Mouse (Mus musculus) stomach, embryonic 16.5 days (tissue): ENCODE results near the gene 1700016H13Rik. TPM values are rescaled to one million over a fixed set of nuclear protein-coding genes. Genes with fewer than 3 reads are reported as not detected.
A peak's percentile ranks its signal among the peaks of the same experiment; 100 is the strongest.

ENCODE experiments used
- ATAC-seq: fragments of 200-750 bp; cut with Nextera tagmentation; 2 replicates; pipeline ENCODE4 v1.8.0; 2017; ENCODE audit warnings: moderate number of reproducible peaks, moderate TSS enrichment; ENCODE audit not compliant: insufficient read depth, low FRiP score
- H3K27ac ChIP-seq: fragments of 300-500 bp; sonication (generic); 2 replicates; pipeline ENCODE4 v1.5.1; 2014; ENCODE audit warnings: low read length
- H3K27me3 ChIP-seq: fragments of 300-500 bp; sonication (generic); 2 replicates; pipeline ENCODE4 v1.6.1; 2014; ENCODE audit warnings: low read length, control low read depth, mixed read lengths; ENCODE audit not compliant: control insufficient read depth, insufficient read depth
- H3K36me3 ChIP-seq: fragments of 300-500 bp; sonication (generic); 2 replicates; pipeline ENCODE4 v1.6.1; 2014; ENCODE audit warnings: low read length; ENCODE audit not compliant: control insufficient read depth, insufficient read depth
- H3K4me1 ChIP-seq: fragments of 300-500 bp; sonication (generic); 2 replicates; pipeline ENCODE4 v1.6.1; 2014; ENCODE audit warnings: low read length, control low read depth, mixed read lengths; ENCODE audit not compliant: control insufficient read depth, insufficient read depth
- H3K4me2 ChIP-seq: fragments of 300-500 bp; sonication (generic); 2 replicates; pipeline ENCODE4 v1.6.1; 2014; ENCODE audit warnings: low read depth, low read length, mixed read lengths
- H3K4me3 ChIP-seq: fragments of 300-500 bp; sonication (generic); replicated peaks from 2 replicates; pipeline ENCODE4 v1.5.1; 2014; ENCODE audit warnings: mild to moderate bottlenecking, low read length
- H3K9ac ChIP-seq: fragments of 300-500 bp; sonication (generic); 2 replicates; pipeline ENCODE4 v1.6.1; 2014; ENCODE audit warnings: low read length
- H3K9me3 ChIP-seq: fragments of 300-500 bp; sonication (generic); replicated peaks from 2 replicates; pipeline ENCODE4 v1.6.1; 2016; ENCODE audit warnings: low read length, control low read depth; ENCODE audit not compliant: control insufficient read depth
- WGBS: fragments of 180-500 bp; shearing (Covaris S2); extraction: QIAGEN DNeasy Blood & Tissue Kit; methylation state at CpG from one replicate; pipeline ENCODE4 v1.1.7; 2014; 5-methylcytosine and 5-hydroxymethylcytosine counted together
- polyA plus RNA-seq: library from polyadenylated mRNA; unstranded; fragments of >200 nt; fragmentation: Nextera tagmentation; extraction: Ambion mirVana; gene quantifications from 2 replicates; pipeline ENCODE4 v1.2.1, GENCODE M21; 2015

1700016H13Rik gene
- polyA plus RNA-seq, result 0.44 TPM in 1 of 2 replicates, not detected in the other

GRCm38 (mm10) chr5:103655346-103656118 is at the start of gene 1700016H13Rik:
1700016H13Rik (minus strand) TSS chr5:103656010.
- Histone ChIP-seq H3K27me3 (no peaks in the 10 kb centered on the region), H3K4me3 (peak within 1 kb of the TSS; percentile 56), H3K9ac (peak within 1 kb of the TSS; percentile 76), H3K27ac (peak within 1 kb of the TSS; percentile 75), H3K4me1 (no peaks in the 10 kb centered on the region; the same call in 1 of the 2 replicates), H3K4me2 (peak within 1 kb of the TSS; percentile 97), H3K36me3 (no peaks in the 10 kb centered on the region), H3K9me3 (no peaks in the 10 kb centered on the region)
- WGBS, result 1% methylated on average over 55 of the region's 56 CpGs
- peak; percentile 92 for ATAC-seq

DNA sequence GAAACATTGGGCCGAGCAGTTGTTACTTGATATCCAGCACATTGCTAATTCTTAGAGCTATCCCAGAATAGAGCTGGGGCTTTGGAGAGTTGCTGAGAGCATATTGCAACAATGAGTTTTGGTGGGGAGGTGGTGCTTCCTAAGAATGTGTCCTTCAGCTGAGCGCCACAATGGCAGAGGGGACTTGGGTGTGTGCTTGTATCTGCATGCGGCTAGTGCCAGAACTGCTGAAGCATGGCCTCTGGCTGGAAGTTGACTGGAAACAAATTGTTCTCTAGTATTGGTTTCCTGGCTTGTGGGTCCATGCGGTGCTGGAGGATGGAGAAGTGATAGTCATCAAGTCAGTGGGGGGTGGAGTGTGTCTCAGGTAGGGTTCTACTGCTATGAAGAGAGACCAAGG is 49.5 kb upstream of the 1700016H13Rik start:
- ATAC-seq, result no peak
- WGBS, result 91% methylated on average over 4 of the region's 4 CpGs
- Histone ChIP-seq H3K9me3 (no peaks in the 10 kb centered on the region), H3K9ac (no peak overlapping the region), H3K4me2 (no peak overlapping the region), H3K4me3 (no peak overlapping the region), H3K27me3 (no peaks in the 10 kb centered on the region), H3K36me3 (no peaks in the 10 kb centered on the region), H3K4me1 (no peaks in the 10 kb centered on the region), H3K27ac (no peak overlapping the region)

- no peak overlapping the region for H3K27ac ChIP-seq
- no peak overlapping the region for H3K9ac ChIP-seq
- no peaks in the 10 kb centered on the region for H3K36me3 ChIP-seq
- 0 out of 2 replicates have a peak, but pooled peaks cover 3% of the 10 kb centered on the region for H3K4me1 ChIP-seq
- 69% methylated on average over 6 of the region's 6 CpGs for WGBS
- ATAC-seq, result no peak
- no peak overlapping the region for H3K4me3 ChIP-seq
- H3K4me2 ChIP-seq, result no peak overlapping the region
- no peaks in the 10 kb centered on the region for H3K27me3 ChIP-seq
- H3K9me3 ChIP-seq, result no peaks in the 10 kb centered on the region
Observed at GRCm38 (mm10) chr5:103702527-103702926, 46.7 kb upstream of the 1700016H13Rik start.

DNA sequence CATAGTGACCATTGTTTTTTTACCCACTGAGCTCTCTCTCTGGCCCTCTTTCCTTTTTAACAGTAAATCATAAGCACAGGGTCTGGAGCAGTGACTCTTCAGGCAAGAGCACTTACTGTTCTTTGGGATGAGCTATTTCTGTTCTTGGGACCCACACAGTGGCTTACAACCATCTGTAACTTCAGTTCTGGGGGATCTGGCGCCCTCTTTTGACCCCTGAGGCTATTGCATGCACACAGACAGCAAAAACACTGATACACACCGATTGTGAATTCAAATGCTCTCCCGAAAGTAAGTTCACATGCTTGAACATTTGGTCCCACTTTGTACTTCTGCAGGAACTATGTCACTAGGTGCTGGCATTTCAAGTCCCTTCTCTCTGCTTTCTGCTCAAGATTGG is 45.7 kb upstream of the 1700016H13Rik start:
- Histone ChIP-seq H3K9ac (no peak overlapping the region), H3K4me2 (no peak overlapping the region), H3K27me3 (no peaks in the 10 kb centered on the region), H3K9me3 (no peaks in the 10 kb centered on the region), H3K4me1 (0 out of 2 replicates have a peak, but pooled peaks cover 3% of the 10 kb centered on the region), H3K27ac (no peak overlapping the region), H3K36me3 (no peaks in the 10 kb centered on the region), H3K4me3 (no peak overlapping the region)
- ATAC-seq, result no peak
- 69% methylated on average over 3 of the region's 3 CpGs for WGBS

DNA sequence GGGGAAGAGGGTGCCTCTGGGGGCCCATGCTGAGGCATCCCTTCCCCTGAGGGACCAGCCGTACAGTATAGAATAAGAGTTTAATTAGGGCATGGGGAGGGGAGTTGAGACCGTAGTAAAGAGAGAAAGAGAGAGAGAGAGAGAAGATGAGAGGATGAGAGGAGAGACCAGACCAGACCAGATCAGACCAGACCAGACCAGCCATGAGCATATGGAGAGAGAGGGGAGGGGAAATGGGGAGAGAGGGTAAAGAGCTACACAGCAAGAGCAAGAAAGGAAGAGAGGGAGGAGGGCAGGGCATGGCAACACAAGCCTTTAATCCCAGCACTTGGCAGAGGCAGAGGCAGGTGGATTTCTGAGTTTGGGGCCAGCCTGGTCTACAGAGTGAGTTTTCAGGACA is 44.9 kb upstream of the 1700016H13Rik start:
- no peak overlapping the region for H3K27ac ChIP-seq
- no peaks in the 10 kb centered on the region for H3K36me3 ChIP-seq
- no peaks in the 10 kb centered on the region for H3K27me3 ChIP-seq
- no peaks in the 10 kb centered on the region for H3K9me3 ChIP-seq
- H3K4me1 ChIP-seq, result 0 out of 2 replicates have a peak, but pooled peaks cover 3% of the 10 kb centered on the region
- no peak for ATAC-seq
- no peak overlapping the region for H3K9ac ChIP-seq
- WGBS, result 86% methylated on average over 2 of the region's 2 CpGs
- H3K4me2 ChIP-seq, result no peak overlapping the region
- H3K4me3 ChIP-seq, result no peak overlapping the region

DNA sequence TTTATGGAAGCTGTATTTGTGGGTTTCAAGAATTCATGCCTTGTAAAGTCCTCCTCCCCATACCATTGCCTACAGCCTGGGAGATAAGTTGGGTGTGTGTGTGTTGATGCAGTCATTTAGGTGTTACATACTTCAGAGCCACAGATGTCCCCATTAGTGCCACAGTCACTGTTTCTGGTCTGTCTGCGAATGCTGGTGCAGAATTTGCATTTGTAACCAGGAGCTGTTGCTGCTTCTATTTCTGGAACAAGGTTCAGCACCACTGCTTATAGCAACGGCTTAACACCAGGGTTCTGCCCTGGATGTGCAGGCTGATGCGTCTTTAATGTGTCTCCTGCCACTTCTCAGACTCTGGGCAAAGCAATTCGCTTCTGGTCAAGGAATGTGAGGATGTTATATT is 43.7 kb upstream of the 1700016H13Rik start:
- Histone ChIP-seq H3K9ac (no peak overlapping the region), H3K36me3 (no peaks in the 10 kb centered on the region), H3K9me3 (no peaks in the 10 kb centered on the region), H3K27ac (no peak overlapping the region), H3K4me3 (no peak overlapping the region), H3K4me2 (no peak overlapping the region), H3K27me3 (no peaks in the 10 kb centered on the region), H3K4me1 (0 out of 2 replicates have a peak, but pooled peaks cover 3% of the 10 kb centered on the region)
- no peak for ATAC-seq
- 44% methylated on average over 4 of the region's 4 CpGs for WGBS

GRCm38 (mm10) chr5:103698577-103698976 is 42.8 kb upstream of the 1700016H13Rik start:
- no peaks in the 10 kb centered on the region for H3K36me3 ChIP-seq
- peaks cover 4% of the 10 kb centered on the region; the same call in 1 of the 2 replicates for H3K27me3 ChIP-seq
- no peak overlapping the region for H3K9ac ChIP-seq
- ATAC-seq, result no peak
- no peak overlapping the region for H3K4me3 ChIP-seq
- H3K4me1 ChIP-seq, result 0 out of 2 replicates have a peak, but pooled peaks cover 4% of the 10 kb centered on the region
- H3K4me2 ChIP-seq, result no peak overlapping the region
- WGBS, result 70% methylated on average over 4 of the region's 4 CpGs
- H3K27ac ChIP-seq, result no peak overlapping the region
- H3K9me3 ChIP-seq, result no peaks in the 10 kb centered on the region

DNA sequence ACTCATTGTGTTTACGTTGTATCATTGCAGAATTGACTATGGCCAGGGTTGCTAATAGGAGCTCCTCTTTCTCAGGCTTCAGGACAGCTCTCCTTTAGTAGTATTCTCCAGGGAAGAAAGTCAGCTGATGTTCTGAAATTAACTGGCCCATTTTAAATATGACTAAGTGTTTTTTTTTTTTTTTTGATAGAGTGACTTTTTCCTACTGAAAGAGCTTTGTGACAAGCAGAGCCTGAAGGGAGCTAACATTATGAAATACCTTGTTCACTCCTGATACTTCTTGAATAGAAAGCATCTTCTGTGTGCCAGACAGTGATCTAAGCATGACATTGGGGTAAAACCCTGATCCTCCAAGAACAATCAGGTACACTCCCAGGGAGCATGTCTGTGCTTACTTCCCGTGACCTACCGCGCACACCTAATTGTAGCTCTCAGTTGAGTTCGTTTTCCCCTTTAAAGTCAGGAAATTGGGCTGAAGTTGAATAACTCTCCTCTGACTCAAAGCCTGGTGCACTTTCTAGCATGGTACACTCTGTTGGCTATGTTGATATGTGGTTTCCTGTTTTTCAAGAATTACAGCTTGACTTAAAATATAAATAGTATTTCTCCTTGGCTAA is 42.2 kb upstream of the 1700016H13Rik start:
- Histone ChIP-seq H3K27ac (no peak overlapping the region), H3K9me3 (no peaks in the 10 kb centered on the region), H3K4me2 (no peak overlapping the region), H3K4me3 (no peak overlapping the region), H3K27me3 (peaks cover 9% of the 10 kb centered on the region; the same call in 1 of the 2 replicates), H3K9ac (no peak overlapping the region), H3K36me3 (no peaks in the 10 kb centered on the region), H3K4me1 (0 out of 2 replicates have a peak, but pooled peaks cover 9% of the 10 kb centered on the region)
- 76% methylated on average over 5 of the region's 5 CpGs for WGBS
- no peak for ATAC-seq

GRCm38 (mm10) chr5:103694094-103694493 is 38.3 kb upstream of the 1700016H13Rik start:
- H3K4me2 ChIP-seq, result no peak overlapping the region; the same call in 1 of the 2 replicates
- ATAC-seq, result no peak
- H3K36me3 ChIP-seq, result no peaks in the 10 kb centered on the region
- H3K27ac ChIP-seq, result no peak overlapping the region
- peak overlapping the region; percentile 79; the same call in 1 of the 2 replicates for H3K4me3 ChIP-seq
- peaks cover 15% of the 10 kb centered on the region for H3K27me3 ChIP-seq
- no peaks in the 10 kb centered on the region for H3K9me3 ChIP-seq
- no peak overlapping the region for H3K9ac ChIP-seq
- H3K4me1 ChIP-seq, result 0 out of 2 replicates have a peak, but pooled peaks cover 6% of the 10 kb centered on the region
- WGBS, result 61% methylated on average over 6 of the region's 6 CpGs
